Mouse (Mus musculus) c-Kit-positive CD71-positive TER-119-negative erythroid progenitor cells, embryonic 14.5 days (primary cell): Measurements from ENCODE around the gene Ece1.
"Not testable (repeated sequence)": the region's sequence is repeated elsewhere in the genome, so short reads cannot be mapped to it uniquely, and the experiment has no call there.

Experiments used
- DNase-seq: peaks from one replicate; pipeline ENCODE4 v3.0.0-alpha.2; 2013; ENCODE audit warnings: low read depth

Gene Ece1

DNA sequence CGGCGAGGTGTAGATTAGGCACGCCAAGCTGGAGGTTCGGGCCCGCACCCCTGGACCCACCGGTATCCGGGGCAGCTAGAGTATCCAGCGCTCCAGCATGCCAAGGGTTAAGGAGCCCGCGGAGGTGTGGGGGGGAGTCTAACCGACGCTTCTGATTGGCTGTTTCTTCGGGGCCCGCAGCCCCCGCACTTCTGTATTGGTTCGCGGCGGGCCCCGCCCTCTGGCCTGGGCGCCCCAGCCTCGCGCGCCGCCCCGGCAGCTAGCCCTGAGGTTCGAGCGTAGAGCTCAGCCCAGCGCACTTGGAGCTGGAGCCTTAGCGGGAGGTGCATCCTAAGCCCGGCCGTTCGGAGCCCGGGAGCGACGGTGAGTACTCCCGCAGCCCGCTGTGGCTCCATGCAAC, at the start of gene Ece1:
Gene Ece1 (plus strand): TSS at position 219 of the 400 bp plus-strand sequence.
- DNase-seq: peak; percentile 77

DNA sequence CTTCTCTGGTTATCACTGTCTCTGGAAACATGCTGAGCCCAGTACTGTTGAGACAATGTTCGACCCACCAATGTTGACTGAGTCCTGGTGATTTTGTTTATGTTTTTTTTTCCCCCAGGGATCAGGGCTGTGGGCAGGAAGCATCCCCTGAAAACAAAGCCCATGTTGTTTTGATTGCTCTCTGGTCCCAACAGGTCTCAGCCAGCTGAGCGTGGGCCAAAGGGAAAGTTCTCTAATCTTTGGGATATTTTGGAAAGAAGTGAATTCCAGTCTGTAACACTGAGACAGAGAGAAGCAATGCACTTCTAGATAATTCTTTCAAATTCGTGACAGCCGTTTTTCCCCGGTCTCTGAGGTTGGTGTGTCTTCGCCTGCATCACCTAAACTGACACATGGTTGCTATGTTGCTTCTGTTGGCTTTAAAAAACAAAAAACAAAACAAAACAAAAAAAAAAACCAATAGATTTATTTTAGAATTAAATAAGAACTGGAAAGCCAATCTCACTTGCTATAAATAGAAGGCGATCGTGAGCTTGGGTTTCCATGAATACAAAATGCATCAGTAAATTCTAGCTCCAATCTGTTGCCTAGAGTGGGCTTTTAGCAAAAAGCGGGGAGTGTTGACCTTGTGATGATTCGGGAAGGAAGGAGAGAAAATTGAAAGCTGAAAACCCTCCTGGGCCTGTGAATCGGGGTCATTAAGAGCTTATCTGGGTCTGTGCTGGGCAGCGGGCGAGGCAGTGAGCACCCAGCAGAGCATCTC, 48.9 kb upstream of the Ece1 start:
- no peak for DNase-seq

- no peak for DNase-seq
These were observed 47.9 kb upstream of the Ece1 start for GRCm38 (mm10) chr4:137814140-137814539.

- DNase-seq: no peak
These were observed 46.6 kb upstream of the Ece1 start for GRCm38 (mm10) chr4:137815473-137815872.

DNA sequence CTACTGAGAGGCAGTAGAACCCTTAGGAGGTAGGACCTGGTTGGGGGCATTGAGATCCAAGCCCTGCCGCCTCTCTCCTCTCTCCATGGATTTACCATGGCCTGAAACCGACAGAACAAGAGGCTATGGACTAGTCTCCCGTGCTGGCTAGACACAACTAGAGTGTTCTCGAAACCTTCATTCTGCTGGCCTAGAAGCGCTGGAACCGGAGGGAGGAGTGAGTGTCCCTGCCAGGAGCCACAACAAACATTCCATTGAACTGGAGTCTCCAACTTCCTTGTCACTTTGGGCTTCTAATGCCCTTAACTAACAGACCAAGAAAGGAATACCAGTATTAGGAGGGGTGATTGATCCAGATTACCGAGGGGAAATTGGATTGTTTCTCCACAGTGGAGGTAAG, 45.8 kb upstream of the Ece1 start:
- no peak for DNase-seq

DNA sequence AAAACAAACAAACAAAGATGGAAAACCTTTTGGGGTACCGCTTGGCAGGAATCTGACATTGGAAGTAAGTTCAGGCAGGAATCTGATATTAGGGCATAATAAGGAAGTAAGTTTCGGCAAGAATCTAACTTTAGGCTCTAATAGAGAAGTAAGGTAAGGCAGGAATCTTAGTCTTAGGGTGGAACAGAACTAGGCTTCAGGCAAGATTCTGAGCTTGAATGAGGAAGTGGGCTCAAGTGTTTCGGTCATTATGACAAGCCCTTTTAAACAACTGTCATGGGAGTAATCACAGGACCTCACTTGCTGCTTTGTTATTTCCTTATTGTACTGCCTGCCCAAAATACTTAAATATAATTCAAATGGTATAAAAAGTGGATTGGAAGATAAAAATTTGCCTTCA, 43.7 kb upstream of the Ece1 start:
- no peak for DNase-seq

DNA sequence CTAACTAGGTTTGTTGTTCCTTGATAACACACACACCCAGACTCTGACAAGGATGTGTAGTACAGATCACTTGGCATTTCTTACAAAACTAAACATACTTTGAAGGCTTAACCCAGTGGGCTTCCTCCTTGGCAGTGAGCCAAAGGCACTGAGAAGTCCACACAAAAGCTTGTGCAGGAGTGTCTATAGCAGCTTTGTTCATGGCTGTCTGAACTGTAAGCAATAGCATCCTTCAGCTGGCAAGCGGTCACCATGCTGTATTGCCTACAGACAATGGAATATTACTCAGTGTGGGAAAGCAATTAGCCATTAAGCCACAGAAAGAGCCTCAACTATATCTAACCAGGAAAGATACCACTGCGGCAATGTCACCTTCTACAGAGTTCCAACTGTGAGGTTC, 42.5 kb upstream of the Ece1 start:
- DNase-seq: no peak

DNA sequence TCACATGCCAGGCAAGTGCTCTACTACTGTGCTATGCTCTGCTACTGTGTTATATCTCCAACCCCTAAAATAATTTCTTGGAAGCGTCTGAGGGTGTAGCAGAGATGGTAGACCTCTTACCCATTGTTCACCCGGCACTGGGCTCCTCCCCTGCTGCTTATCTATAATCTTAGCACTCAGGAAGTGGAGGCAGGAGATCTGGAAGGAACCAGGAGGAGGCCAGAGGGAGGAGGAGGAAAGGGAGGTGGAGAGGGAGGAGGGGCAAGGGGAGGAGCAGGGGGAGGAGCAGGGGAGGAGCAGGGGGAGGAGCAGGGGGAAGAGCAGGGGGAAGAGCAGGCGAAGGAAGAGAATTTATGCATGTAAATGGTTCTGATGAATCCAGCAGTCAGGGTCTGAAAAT, 41.3 kb upstream of the Ece1 start:
- no peak for DNase-seq

DNA sequence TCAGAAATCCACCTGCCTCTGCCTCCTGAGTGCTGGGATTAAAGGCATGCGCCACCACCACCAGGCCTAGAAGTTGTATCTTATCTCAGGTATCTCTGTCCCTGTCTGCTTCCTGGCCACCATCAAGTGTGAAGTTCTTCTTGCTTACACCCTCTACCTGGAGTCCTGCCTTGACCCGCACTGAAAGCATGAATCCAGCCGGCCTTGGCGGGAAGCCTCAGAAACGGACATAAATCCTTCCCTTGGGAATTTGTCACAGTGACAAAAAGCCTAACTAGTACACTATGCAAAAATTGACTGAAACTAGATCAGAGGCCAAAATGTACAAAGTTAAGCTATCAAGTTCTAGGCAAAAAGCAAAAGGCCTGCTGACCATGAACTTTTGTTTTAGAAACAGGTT, 39.5 kb upstream of the Ece1 start:
- no peak for DNase-seq

DNA sequence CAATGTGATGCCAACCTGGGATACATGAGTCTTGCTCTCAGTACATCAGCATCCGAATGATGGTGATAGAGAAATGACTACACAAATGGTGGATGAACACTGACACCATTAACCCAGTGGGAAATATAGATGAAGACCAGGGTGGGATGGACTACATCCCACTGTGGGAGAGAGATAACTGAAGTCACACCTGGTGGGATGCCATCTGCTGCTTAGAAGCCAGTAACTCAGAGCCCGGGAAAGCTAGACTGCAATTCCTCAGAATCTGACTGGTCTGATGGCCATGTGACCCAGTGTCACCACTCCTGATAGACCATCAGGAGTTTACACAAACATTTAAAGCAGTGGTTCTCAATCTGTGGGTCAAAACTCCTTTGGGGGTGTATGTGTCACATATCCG, 38.5 kb upstream of the Ece1 start:
- no peak for DNase-seq

DNA sequence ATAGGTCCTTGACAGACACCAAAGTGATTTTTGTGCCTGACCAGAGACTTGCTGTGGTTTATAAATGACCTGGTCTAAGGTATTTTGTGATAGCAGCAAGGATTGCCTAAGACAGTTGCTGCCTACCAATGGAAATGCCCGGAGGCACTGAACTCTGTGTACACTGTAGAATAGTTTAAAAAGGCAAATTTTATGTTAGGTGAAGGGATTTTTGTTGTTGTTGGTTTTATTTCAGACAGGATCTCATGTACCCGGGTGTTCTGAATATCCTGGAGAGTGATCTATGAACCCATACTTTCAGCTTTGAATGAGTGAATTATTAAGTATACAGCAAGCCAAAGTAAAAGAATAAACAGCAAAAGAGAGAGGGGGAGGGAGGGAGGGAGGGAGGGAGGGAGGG, 37.2 kb upstream of the Ece1 start:
- DNase-seq: no peak

DNA sequence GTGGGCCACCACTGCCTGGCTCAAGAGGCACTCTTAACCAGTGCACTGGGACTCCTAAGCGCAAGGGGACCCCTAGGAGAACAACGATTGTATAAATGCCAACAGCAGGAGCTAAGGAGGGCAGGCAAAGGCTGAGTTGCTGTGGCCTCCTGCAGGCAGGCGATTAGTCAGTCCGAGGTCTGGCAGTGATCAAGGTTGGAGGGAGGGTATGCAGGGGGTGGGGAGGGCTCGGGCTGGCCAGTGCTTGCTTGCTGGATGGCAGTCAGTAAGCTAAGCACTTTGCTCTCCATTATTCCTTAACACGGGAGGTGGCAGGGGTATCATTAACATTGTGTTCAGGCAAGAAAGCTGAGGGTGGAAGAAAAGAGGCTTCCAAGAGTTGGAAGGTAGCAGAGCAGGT, 31.7 kb upstream of the Ece1 start:
- no peak for DNase-seq

GRCm38 (mm10) chr4:137831598-137831997, 30.4 kb upstream of the Ece1 start:
- DNase-seq: no peak

GRCm38 (mm10) chr4:137835624-137836337, 26.3 kb upstream of the Ece1 start:
- peak; percentile 30 for DNase-seq

GRCm38 (mm10) chr4:137836741-137837140, 25.3 kb upstream of the Ece1 start:
- DNase-seq: no peak

- DNase-seq: no peak
These were observed 24.2 kb upstream of the Ece1 start for GRCm38 (mm10) chr4:137837792-137838191.

- no peak for DNase-seq
These were observed 23.2 kb upstream of the Ece1 start for GRCm38 (mm10) chr4:137838791-137839190.

DNA sequence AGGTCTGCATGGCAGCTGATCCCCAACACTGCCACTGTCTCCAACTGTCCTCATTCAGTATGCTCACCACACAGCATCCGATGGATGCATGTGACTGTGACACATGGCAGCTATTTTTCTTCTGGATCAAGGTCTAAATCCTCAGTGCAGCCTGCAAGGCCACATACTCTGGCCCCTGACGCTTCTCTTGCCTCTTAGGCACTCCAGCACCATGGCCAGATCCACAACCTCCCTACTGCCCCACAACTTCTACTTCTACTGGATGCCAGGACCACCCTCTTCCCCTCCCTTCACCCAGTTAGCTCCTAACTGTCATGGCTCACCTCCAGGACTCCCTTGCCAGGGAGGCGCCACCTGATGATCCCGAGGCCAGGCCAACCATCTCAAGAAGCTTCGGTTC, 22.6 kb upstream of the Ece1 start:
- no peak for DNase-seq

DNA sequence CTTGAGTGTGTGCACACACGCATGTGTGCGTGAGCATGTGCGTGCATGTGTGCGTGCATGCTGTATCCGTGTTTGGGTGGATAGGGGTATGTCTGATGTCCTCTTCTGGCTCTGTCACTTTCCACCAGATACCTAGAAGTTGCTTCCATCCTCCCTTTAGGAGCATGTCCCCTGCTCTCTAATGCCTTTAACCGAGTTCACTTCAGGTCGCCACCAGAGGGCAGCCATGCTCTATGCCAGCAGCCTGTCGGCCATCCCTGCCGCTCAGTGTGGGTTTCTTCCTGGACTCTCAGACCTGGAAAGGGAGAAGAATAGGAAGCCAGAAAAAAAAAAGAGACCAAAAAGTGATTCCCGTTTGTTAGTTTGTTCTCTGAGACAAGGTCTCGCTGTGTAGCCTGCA, 17.4 kb upstream of the Ece1 start:
- no peak for DNase-seq

GRCm38 (mm10) chr4:137847651-137848050, 14.4 kb upstream of the Ece1 start:
- DNase-seq: not testable (repeated sequence)

DNA sequence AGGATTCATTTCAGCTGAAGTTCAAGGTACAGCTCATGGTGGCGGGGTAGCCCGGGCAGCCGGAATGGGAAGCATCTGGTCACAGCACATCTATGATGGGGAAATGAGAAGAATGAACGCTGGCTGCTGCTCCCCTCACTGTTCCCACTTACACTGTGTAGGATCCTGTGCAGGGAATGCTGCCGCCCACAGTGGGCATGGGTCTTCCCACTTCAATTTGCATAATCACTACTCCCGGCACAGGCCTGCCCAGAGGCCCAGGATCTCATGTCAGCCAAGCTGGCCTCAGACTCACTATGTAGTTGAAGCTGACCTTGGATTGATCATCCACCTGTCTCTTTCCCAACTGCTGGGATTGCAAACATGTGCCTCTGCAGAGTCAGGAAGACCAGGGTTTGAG, 11.9 kb upstream of the Ece1 start:
- no peak for DNase-seq

DNA sequence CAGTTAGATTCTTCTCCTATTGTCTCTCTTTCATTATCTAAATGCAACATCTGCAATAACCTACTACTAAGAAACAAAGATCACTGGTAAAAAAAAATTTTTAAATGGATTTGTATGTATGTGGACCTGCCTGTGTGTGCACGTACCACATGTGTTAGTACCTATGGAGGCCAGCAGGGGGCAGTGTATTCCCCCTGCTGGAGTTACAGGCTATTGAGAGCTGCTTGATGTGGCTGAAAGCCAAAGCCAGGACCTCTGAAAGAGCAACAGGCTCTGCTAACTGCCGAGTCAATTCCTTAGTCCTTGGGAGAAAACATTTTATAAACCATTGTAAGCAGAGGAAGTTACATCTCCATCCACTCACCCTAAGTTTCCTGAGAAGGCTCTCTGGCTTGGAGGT, 10.6 kb upstream of the Ece1 start:
- DNase-seq: no peak

DNA sequence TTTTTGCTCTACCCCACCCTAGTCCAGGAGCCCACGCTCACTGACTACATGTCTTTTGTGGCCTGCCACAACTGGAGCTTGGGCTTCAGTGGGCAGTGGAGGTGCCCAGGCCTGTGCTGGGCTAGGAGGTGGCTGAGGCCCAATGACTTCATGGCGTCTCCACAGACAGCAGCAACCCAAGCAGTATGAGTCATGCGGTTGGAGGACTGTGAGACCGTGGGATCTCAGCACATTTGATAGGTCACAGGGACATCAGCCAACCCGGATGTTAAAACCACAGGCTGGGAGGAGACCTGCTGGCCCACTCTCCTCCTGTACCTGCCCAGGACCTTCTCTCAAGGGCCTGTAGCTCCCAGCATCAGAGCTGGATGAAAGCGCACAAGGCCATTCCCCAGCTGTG, 8.2 kb upstream of the Ece1 start:
- no peak for DNase-seq
